Mouse (Mus musculus) erythroid progenitor cell, adult 5-6 weeks (primary cell): ENCODE measurements around the gene Trpv6. TPM values are rescaled to one million over a fixed set of nuclear protein-coding genes. Genes with fewer than 3 reads are reported as not detected.
A peak's percentile ranks its signal among the peaks of the same experiment; 100 is the strongest.

Source experiments
- ATAC-seq: replicated peaks from 2 replicates; pipeline ENCODE4 v1.8.0; 2016; ENCODE audit warnings: moderate number of reproducible peaks, mild to moderate bottlenecking, moderate TSS enrichment, inconsistent platforms; ENCODE audit not compliant: poor library complexity, low FRiP score, severe bottlenecking
- total RNA-seq, 2 experiments: library from RNA; stranded (forward) in 1 of 2; stranded (reverse) in 1 of 2; fragments of 150-400 nt in 1 of 2; fragments of 186-747, 209-891 nt in 1 of 2; gene quantifications; 2 replicates each; pipeline versions ENCODE4 v1.2.3 to v1.2.4; 2015 to 2017; ENCODE audit warnings: low replicate concordance in 2 of 2

Trpv6 gene
- not detected in 2 replicates for total RNA-seq (2015; ENCODE audit: low replicate concordance)
- total RNA-seq (2017; ENCODE audit: low replicate concordance), result not detected in 2 replicates

DNA sequence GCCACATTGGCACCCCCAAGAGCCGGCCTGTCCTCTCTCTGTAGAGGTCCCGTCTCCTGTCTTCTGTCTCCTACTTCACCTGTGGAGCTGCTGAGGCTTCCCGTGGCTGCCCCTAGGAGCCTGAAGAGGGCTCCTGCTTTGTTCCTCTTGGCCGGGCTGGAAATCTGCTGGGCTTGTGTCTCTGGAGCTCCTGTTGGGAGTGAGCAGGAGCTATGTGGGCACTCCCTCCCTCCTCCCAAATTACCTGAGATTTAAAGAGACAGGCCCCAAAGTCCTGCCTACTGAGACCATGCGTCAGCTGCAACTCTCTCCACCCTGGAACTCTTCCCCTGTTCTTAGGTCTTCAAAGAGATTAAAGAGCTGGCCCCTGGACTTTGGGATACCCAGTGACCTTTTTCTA, at the start of gene Trpv6:
Trpv6 (minus strand) TSS at position 228 of the 400 bp plus-strand sequence.
- ATAC-seq, result no peak; the same call in 1 of the 2 replicates

DNA sequence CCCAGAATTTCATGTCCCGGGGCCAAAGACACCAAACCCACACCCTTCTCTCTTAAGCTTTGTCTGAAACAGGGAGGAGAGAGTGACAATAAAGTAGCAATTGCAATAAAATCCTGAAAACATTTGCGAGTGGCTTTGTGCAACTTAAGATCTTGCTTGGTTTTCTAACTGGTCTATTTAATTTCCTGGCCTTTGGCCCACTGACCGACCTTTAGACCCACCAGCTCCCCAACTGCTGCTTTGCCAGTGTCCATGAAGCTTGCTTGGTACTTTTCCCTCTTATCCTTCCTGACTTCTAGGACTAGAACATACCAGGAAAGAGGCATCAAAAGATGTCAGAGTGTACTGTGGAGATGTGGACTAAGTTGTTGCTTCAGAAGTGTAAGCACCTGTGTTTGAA, 49.4 kb upstream of the Trpv6 start:
- ATAC-seq, result no peak

DNA sequence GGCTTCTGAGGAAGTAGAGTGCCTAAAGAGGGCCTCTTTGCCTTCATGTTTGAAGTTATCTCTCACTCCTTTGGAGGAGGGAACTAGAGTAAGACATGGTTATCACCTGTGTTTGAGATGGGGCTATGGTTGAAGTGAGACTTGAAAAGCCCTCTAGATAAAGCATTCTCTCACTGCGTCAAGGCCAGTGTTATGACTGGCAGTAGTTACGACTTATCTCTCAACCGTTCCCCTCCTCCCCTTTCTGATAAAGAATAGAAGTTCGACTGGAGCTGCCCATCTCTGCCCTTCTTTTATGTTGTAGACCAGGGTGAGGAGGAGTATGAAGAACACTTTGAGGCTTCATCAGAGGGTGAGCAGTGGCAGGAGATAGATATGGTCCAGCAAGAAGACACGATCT, 48.7 kb upstream of the Trpv6 start:
- ATAC-seq, result 0 out of 2 replicates have a peak, but pooled peaks have one; percentile 11

DNA sequence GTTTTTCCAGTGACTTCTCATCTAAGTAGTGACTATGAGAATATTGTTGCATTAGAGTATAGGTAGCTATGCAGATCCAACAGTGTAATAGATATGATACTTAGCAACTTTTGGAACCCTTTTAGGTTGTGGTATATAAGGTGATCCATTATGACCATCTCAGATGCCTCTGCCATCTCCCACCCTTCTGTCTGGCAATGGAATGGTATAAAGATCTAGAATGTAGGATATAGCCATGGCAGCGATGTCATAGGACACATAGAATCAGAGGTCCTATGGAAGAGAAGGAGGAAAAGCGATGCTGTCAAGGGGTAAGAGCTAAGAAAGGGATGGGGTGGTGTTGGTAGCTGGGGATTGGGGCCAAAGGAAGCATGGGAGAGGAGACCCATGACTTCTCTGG, 47.9 kb upstream of the Trpv6 start, which contains the start of gene Llcfc1:
Llcfc1 (plus strand) TSS at position 301 of the 400 bp plus-strand sequence.
- no peak for ATAC-seq

DNA sequence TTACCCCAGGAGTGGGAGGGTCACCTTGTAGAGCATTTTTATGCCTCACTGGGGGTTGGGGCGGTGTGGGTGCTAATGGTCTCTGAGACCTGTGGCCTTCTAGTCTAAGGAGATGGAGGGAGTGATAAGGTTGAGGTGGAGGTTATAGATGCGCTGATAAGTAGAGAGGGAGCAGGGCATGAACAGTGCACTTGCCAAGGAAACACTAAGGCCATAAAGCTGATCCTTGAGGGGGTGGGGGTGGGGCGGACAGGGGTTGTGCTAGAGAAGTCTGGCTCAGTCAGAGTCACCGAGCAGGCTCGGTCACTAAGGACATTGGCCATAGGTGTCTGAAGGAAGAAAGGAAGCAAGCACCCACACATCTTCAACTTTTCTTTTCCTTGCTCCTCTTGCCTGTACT, 45.5 kb upstream of the Trpv6 start:
- ATAC-seq, result no peak

DNA sequence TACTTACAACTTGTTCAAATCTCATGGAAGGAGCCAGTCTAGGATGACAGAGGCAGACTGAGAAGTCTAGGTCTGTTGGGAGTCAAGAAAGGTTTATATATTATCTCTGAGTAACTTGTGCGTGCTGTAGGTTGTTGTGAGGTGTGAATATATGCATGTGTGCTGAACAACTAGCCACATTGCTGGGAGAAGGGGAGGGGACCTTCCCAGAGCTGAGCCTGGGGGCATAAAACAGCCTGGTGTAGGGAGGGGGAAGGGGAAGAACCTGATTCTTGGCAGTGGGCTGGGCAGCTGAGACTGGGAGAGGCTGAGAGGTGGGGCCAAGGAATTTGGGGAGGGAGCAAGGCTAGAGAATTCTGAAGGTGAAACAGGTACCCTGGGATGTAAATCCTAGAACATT, 44.5 kb upstream of the Trpv6 start, which contains the start of gene Trpv5:
Trpv5 (minus strand) TSS at position 101 of the 400 bp plus-strand sequence.
- no peak for ATAC-seq

DNA sequence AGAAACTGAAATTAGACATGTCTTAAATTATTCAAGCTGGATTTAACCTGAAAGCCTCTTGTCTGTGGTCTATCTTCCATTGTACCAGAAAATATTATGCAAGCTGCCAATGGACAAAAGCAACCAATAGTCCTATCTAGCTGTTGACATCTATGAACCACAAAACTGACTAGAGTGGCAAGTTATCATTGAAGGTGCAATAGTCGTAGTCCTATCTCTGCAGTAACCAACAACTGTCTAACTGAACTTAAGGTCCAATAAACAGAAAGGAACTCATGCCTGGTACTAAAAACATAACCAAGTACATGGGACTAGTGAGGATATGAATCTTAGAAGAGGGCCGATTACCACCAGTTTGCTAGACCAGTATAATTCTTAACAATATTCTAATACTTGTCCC, 40.3 kb upstream of the Trpv6 start:
- ATAC-seq, result no peak

DNA sequence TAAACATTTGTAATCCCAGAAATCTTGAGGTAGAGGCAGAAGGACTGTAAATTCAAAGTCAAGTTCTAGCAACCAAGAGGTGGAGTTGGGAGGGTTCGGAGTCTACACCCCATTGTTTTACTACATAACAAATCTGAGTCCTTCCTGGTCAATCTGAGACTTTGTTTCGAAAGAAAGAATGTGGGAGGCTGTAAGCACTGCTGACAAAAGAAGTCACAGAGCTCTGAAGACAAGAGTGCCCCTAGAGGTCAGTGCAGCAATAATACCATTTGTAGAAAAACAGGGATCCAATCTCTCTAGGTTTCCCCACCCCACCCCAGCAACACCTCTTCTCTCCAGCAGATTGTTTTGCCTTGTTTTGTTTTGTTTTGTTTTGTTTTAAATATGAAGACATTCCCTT, 26.1 kb upstream of the Trpv6 start:
- no peak for ATAC-seq

DNA sequence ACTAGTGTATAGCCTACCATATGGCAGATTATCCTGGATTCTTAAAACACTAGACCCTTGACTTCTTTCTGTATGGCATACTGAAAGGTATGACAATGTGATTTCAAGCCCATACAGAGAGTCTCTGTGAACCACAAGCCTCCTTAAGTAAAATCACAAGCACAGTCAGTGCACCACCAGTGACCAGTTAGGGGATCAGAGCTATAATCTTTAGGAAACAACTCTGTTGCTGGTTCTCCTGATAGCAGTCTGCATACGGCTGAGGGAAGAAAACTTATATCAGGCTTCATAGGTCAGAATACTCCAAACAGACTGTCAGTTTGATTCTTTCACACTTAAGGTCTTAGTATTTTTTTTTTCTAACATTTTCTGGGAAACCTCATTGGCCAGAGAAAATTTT, 22.3 kb upstream of the Trpv6 start:
- ATAC-seq, result no peak

DNA sequence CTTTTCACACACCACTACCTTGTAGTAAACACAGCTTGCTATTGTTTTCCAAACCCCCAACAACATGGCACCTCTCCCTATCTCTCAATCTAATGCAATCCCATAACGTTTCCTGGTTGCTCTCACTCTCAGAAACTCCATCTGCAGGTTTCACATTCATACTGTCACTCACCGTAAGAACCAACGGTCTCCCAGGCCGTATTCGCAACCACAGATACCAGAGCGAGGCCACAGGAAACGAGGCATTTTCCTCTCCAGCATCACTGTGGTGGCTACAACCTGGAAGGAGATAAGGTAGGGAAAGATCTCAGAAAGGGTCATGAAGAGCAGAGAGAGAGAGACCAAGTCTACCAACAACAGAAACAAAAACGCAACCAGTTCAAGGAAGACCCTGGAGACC, 18.4 kb upstream of the Trpv6 start:
- no peak for ATAC-seq

DNA sequence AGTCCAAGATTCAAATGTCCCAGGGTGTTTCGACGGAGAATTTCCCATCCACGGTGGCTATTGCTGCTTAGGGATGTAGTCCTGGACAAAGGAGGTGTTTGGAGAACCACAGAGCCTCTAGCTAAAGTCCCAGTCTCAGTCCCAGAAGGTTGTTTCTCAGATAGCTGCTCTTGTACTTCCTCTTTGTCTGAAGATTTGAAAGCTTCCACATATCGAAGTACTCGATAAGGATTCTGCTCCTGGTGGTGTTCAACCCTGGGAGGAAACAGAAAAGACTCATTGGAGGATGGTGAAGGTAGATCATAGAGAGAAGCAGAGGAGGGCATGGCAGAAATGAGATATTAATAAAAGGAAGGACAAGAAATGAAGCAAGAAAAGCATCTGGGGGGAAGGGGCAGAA, 17.0 kb upstream of the Trpv6 start:
- ATAC-seq, result no peak

DNA sequence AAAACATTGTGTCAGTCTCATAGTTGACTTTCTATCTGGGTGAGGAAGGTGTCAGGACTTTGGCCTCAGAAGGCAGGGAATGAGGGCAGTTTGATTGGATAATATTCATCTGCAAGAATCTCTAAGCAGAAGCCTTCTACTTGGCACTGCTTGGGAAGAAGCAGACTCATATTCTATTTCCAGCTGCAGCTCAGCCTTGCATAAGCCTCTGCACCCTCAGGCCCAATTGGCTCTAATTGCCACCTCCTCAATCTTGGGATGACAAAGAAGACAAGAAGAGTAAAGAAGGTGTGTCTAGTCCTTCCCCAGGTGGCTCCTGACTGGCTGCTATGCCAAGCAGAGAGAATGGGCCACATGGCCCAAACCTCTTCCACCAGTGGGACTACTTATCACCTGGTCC, 10.5 kb upstream of the Trpv6 start:
- no peak for ATAC-seq

DNA sequence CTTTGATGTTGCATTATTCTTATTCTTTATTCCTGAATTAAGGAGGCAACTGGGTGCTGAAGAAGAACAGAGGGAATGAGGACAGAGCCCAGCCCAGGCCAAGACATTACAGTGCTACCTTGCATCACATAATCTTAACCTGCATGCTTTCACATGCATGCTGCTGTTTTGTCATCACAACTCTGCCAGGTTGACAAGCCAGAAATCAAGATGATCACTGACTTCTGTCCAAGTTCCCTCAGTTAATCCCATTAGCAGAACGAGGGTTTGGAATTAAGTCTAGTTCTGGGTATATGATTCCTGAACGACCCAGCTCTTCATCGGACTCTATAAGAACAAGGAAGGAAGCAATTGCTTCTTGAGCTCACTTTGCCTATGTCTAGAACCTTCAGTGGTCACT, 10.0 kb upstream of the Trpv6 start:
- ATAC-seq, result no peak

DNA sequence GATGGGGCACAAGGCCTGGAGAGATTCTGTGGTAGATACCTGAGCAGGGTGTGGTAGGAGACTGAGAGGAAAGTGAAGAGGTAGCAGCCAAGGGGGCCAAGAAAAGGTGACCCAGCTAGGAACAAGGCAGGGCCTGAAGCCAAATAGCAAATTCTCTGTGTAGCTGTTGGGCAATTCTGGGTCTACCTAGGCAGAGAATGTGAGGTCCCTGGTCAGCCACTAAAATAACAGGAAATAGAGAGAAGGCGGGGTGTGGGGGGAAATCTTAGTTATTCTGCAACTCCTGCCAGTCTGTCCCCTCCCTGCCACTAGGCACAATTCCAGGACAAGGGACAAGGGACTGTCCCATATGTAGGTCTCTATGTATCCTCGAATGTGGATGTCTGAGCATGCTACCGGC, 7.0 kb upstream of the Trpv6 start:
- ATAC-seq, result no peak

DNA sequence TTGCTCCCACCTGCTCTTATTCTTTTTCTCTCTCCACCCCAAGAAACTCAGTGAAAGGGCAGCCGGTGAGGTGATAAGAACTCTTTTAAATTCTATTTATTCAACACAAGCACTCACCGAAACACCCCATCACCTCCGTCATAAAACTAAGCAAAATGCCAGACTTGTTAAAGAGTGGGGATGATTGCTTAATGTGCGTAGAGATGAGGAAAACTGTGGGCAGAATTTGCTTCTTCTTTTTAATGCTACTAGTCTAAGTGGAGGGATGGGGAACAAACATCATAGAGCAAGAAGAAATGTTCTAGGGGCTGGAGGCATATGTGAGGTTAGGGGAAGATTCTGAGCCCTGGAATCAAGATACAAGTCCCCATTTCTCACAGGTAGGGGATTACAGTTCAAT, 6.6 kb upstream of the Trpv6 start:
- no peak for ATAC-seq

DNA sequence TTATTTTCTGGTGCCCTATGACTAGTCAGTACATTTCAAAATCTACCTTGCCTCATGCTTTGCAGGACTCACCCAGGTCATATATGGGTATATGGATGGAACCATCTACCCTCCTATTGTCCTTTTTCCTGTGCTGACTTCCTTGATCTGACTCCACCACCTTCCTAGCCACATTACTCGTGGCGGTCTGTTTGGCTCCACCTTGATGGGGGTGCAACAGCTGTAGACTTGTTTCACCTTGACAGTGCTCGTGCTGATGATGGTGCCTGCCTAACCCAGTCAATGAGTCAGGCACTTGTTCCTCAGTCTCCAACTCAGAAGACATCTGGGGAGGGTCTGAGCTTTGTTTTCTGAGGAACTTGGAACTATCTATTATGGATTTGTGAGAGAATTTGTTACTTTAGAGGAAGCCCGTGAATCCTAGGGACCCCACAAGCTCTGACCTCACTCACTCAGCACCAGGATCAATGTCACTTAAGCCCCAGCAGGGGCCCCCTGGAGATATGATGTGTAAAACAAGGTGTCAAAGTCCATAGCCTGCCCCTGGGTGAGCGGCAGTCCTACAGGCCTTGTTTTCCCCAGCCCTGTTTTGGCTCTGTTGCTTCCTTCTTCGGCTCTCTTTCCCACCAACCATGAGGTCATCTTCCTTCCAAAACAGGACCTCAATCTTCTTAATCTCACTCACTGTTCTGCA, 5.1 kb upstream of the Trpv6 start:
- ATAC-seq, result no peak

DNA sequence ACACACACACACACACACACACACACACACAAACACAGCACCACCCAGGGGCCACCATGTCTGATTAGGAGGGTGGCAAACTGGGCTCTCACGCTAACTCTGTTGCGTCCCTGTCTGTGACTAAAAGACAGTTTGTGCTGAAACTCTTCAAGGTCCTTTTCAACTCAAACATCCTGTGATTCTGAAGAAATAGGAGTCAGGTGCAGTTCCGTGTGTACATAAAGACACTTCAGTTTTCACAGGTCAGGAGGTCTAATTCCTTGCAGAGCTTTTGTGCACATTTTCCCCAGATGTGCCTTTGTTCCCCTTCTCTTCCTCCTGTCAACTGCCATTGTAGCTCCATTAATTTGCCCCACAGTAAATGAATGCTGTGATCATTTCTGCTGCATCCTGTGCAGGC, 4.2 kb upstream of the Trpv6 start:
- ATAC-seq, result no peak

DNA sequence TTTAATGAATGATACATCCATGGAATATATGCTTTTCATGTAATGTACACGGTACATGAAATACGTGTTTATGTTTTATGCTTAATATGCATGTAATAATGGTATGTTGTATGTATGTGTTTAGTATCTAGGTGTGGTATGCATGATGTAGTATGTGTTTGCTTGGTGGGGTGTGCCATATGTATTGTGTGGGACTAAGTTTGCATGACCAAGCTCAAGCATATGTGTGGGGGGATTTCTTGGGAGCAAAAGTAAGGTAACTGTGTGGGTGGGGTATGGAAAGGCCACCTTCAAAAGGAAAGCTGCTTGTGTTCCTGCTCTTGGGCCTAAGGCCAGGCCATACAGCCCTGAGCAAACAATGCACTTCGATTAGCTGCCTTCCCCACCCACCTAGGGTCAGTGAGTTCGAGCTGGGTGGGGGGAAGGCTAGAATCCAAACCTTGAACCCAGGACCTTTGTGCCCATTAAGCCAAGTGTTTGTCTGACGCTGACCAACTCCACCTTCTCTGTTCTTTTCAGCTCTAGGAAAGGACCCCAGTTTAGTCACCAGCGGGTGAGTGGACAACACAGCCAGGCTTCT, 1.8 kb upstream of the Trpv6 start:
- ATAC-seq, result no peak

DNA sequence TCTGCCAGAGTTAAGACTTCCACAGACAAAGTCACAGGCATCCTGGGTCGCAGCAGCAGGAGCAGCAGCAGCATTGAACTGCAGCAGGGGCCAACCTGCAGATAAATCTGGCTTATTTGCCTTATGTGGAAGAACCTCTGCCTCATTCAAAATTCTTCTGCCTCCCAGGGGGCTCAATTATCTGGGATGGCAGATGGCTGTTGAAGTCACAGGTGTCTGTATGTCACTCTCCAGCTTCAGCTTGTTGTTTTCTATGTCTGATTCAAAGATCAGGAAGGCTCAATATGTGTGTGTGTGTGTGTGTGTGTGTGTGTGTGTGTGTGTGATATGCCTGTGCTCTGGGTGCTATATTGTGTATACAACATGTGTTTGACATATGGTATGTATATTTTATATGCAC, 1.2 kb upstream of the Trpv6 start:
- ATAC-seq, result no peak

DNA sequence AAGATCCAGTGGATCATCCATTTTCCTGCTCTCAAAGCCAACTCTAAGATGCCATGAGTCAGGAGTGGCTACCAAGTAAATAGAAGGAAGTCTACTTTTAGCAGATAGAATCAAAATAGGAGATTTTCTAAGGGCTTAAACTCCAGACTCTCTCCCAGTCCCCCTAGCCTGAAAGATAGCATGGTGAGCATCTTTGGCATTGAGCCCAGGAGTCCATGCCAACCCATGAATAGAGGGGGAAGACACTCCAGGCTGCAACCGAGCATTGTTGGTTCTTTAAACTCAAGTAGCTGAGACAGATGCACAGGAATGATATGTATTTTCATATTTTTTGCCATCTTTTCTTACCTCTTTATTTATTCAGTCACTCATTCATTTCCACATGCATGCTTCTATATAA, 994 bp downstream of the Trpv6 start:
- no peak for ATAC-seq

DNA sequence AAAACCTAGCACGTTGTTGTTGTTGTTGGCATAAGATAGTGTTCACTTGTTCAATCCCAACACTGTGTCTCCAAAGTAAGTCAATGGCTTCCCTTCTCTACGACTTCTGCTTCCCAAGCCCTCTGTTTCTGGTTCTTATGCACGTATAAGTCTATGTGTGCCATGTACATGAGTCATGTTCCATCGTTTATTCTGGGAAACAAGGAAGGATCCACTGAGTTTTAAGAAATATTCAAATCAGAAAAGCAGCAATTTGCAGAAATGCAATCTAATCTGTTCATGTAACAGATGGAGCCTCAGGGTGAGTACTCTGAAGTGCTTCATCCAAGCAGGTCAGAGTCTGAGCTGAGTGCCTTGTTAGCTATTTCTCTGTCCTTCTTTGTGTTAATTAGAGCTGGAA, 4.7 kb downstream of the Trpv6 start:
- ATAC-seq, result no peak

DNA sequence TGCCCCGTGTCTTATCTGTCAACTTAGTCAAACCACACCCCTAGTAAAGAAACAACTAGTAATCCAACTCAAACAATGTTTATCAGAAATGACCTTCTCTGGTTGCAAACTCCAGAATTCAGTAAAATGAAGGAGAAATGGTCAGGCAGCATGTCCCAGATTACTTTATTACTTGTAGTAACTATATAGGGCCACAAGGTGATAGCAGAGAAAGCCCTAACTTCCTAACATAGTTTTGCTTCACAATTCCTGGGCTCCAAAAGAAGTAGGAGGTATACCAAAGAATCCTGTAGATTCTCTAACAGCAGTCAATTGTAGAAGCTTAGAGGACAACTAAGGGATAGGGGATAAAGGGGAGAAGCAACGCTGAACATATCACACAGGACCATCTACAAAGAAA, 5.4 kb downstream of the Trpv6 start:
- no peak for ATAC-seq
